Mouse (Mus musculus): ENCODE data around the gene Limd2. TPM values are rescaled to one million over a fixed set of nuclear protein-coding genes. Genes with fewer than 3 reads are reported as not detected.

The Limd2 gene
- polyA plus RNA-seq, 1 experiment: 0.93 TPM

GRCm38 (mm10) chr11:106193371-106194154 is 32.9 kb upstream of the Limd2 start:
- Histone ChIP-seq H3K4me1 (ENCODE audit: control insufficient read depth) (peaks cover 49% of the 10 kb centered on the region), H3K4me3 (replicated peaks) (peak overlapping the region; percentile 84), H3K36me3 (ENCODE audit: control insufficient read depth) (peaks cover 25% of the 10 kb centered on the region), H3K9me3 (ENCODE audit: control insufficient read depth, low read length) (no peaks in the 10 kb centered on the region), H3K27me3 (ENCODE audit: control insufficient read depth) (no peaks in the 10 kb centered on the region)
- TF ChIP-seq GATA1 (IDR thresholded peaks at IDR 0.05; ENCODE audit: low read length) (no peak), TAL1 (IDR thresholded peaks at IDR 0.05; ENCODE audit: low read length) (no peak)

GRCm38 (mm10) chr11:106192657-106193370 is 32.2 kb upstream of the Limd2 start:
- Histone ChIP-seq H3K4me1 (ENCODE audit: control insufficient read depth) (peaks cover 41% of the 10 kb centered on the region), H3K36me3 (ENCODE audit: control insufficient read depth) (peaks cover 18% of the 10 kb centered on the region), H3K4me3 (replicated peaks) (peak overlapping the region; percentile 84), H3K27me3 (ENCODE audit: control insufficient read depth) (no peaks in the 10 kb centered on the region), H3K9me3 (ENCODE audit: control insufficient read depth, low read length) (no peaks in the 10 kb centered on the region)
- no peak for TF ChIP-seq TAL1 (IDR thresholded peaks at IDR 0.05; ENCODE audit: low read length)
- TF ChIP-seq GATA1 (IDR thresholded peaks at IDR 0.05; ENCODE audit: low read length): 0 out of 2 replicates have a peak, but pooled peaks have one; percentile 4

- Histone ChIP-seq H3K4me1 (ENCODE audit: control insufficient read depth) (peaks cover 41% of the 10 kb centered on the region), H3K4me3 (replicated peaks) (peak overlapping the region; percentile 84)
- no peak for TF ChIP-seq GATA1 (IDR thresholded peaks at IDR 0.05; ENCODE audit: low read length)
- no peak for TF ChIP-seq TAL1 (IDR thresholded peaks at IDR 0.05; ENCODE audit: low read length)
Measured at GRCm38 (mm10) chr11:106192241-106192640, 31.6 kb upstream of the Limd2 start.

GRCm38 (mm10) chr11:106191716-106192115 is 31.1 kb upstream of the Limd2 start:
- no peak overlapping the region for H3K4me3 ChIP-seq (replicated peaks)
- H3K9me3 ChIP-seq (ENCODE audit: control insufficient read depth, low read length): no peaks in the 10 kb centered on the region
- no peaks in the 10 kb centered on the region for H3K27me3 ChIP-seq (ENCODE audit: control insufficient read depth)
- no peak for TF ChIP-seq GATA1 (IDR thresholded peaks at IDR 0.05; ENCODE audit: low read length)
- TF ChIP-seq TAL1 (IDR thresholded peaks at IDR 0.05; ENCODE audit: low read length): no peak
- peaks cover 7% of the 10 kb centered on the region for H3K36me3 ChIP-seq (ENCODE audit: control insufficient read depth)
- peaks cover 41% of the 10 kb centered on the region for H3K4me1 ChIP-seq (ENCODE audit: control insufficient read depth)

More at GRCm38 (mm10) chr11:106192241-106192640, 31.6 kb upstream of the Limd2 start:
- H3K27me3 ChIP-seq (ENCODE audit: control insufficient read depth): no peaks in the 10 kb centered on the region
- H3K36me3 ChIP-seq (ENCODE audit: control insufficient read depth): peaks cover 12% of the 10 kb centered on the region
- H3K9me3 ChIP-seq (ENCODE audit: control insufficient read depth, low read length): no peaks in the 10 kb centered on the region

GRCm38 (mm10) chr11:106187326-106187725 is 26.7 kb upstream of the Limd2 start:
- TF ChIP-seq TAL1 (IDR thresholded peaks at IDR 0.05; ENCODE audit: low read length) (no peak), GATA1 (IDR thresholded peaks at IDR 0.05; ENCODE audit: low read length) (no peak)
- Histone ChIP-seq H3K9me3 (ENCODE audit: control insufficient read depth, low read length) (no peaks in the 10 kb centered on the region), H3K4me3 (replicated peaks) (no peak overlapping the region), H3K36me3 (ENCODE audit: control insufficient read depth) (peaks cover 6% of the 10 kb centered on the region), H3K4me1 (ENCODE audit: control insufficient read depth) (peaks cover 15% of the 10 kb centered on the region), H3K27me3 (ENCODE audit: control insufficient read depth) (no peaks in the 10 kb centered on the region)

GRCm38 (mm10) chr11:106180449-106180801 is 19.8 kb upstream of the Limd2 start:
- peaks cover 38% of the 10 kb centered on the region for H3K4me1 ChIP-seq (ENCODE audit: control insufficient read depth)
- no peaks in the 10 kb centered on the region for H3K9me3 ChIP-seq (ENCODE audit: control insufficient read depth, low read length)
- no peaks in the 10 kb centered on the region for H3K27me3 ChIP-seq (ENCODE audit: control insufficient read depth)
- TF ChIP-seq GATA1 (IDR thresholded peaks at IDR 0.05; ENCODE audit: low read length): no peak
- TF ChIP-seq TAL1 (IDR thresholded peaks at IDR 0.05; ENCODE audit: low read length): no peak
- H3K36me3 ChIP-seq (ENCODE audit: control insufficient read depth): peaks cover 10% of the 10 kb centered on the region
- H3K4me3 ChIP-seq (replicated peaks): no peak overlapping the region

GRCm38 (mm10) chr11:106179711-106180448 is 19.2 kb upstream of the Limd2 start:
- Histone ChIP-seq H3K27me3 (ENCODE audit: control insufficient read depth) (no peaks in the 10 kb centered on the region), H3K4me1 (ENCODE audit: control insufficient read depth) (peaks cover 43% of the 10 kb centered on the region), H3K9me3 (ENCODE audit: control insufficient read depth, low read length) (no peaks in the 10 kb centered on the region), H3K4me3 (replicated peaks) (no peak overlapping the region), H3K36me3 (ENCODE audit: control insufficient read depth) (peaks cover 7% of the 10 kb centered on the region; the same call in 1 of the 2 replicates)
- TF ChIP-seq GATA1 (IDR thresholded peaks at IDR 0.05; ENCODE audit: low read length): no peak
- TF ChIP-seq TAL1 (IDR thresholded peaks at IDR 0.05; ENCODE audit: low read length): no peak

- Histone ChIP-seq H3K36me3 (ENCODE audit: control insufficient read depth) (peaks cover 7% of the 10 kb centered on the region; the same call in 1 of the 2 replicates), H3K4me3 (replicated peaks) (no peak overlapping the region), H3K9me3 (ENCODE audit: control insufficient read depth, low read length) (no peaks in the 10 kb centered on the region), H3K4me1 (ENCODE audit: control insufficient read depth) (peaks cover 44% of the 10 kb centered on the region), H3K27me3 (ENCODE audit: control insufficient read depth) (no peaks in the 10 kb centered on the region)
- no peak for TF ChIP-seq TAL1 (IDR thresholded peaks at IDR 0.05; ENCODE audit: low read length)
- no peak for TF ChIP-seq GATA1 (IDR thresholded peaks at IDR 0.05; ENCODE audit: low read length)
Measured at GRCm38 (mm10) chr11:106178036-106178782, 17.5 kb upstream of the Limd2 start.
